Mouse (Mus musculus): ENCODE data around the gene Rab30.

- no peak for TF ChIP-seq CTCF (conservative IDR thresholded peaks at IDR 0.05; ENCODE audit: low read length)
- TF ChIP-seq NANOG (IDR thresholded peaks at IDR 0.05; ENCODE audit: borderline replicate concordance, low read length) = no peak
Measured at GRCm38 (mm10) chr7:92807482-92807881, 66.1 kb downstream of the Rab30 start.

Measured in E14TG2a.4 (cell line).